Mouse (Mus musculus) midbrain, embryonic 10.5 days (tissue): ENCODE measurements around the gene Hus1b. TPM values are rescaled to one million over a fixed set of nuclear protein-coding genes. Genes with fewer than 3 reads are reported as not detected.

Experiments used
- DNase-seq: peaks from one replicate; pipeline ENCODE4 v3.0.0-alpha.2; 2017; ENCODE audit warnings: low spot score
- H3K27ac ChIP-seq: fragments of 300-500 bp; sonication (generic); replicated peaks from 2 replicates; pipeline ENCODE4 v1.5.1; 2016; ENCODE audit warnings: mild to moderate bottlenecking
- H3K27me3 ChIP-seq: fragments of 300-500 bp; sonication (generic); 2 replicates; pipeline ENCODE4 v1.6.1; 2016; ENCODE audit warnings: low read depth, mild to moderate bottlenecking; ENCODE audit not compliant: poor library complexity, severe bottlenecking
- H3K36me3 ChIP-seq: fragments of 300-500 bp; sonication (generic); 2 replicates; pipeline ENCODE4 v1.6.1; 2016; ENCODE audit warnings: mild to moderate bottlenecking, moderate library complexity
- H3K4me1 ChIP-seq: fragments of 300-500 bp; sonication (generic); 2 replicates; pipeline ENCODE4 v1.6.1; 2016
- H3K4me3 ChIP-seq: fragments of 300-500 bp; sonication (generic); 2 replicates; pipeline ENCODE4 v1.5.1; 2016; ENCODE audit warnings: mild to moderate bottlenecking, moderate library complexity
- H3K9me3 ChIP-seq: fragments of 300-500 bp; sonication (generic); replicated peaks from 2 replicates; pipeline ENCODE4 v1.6.1; 2016; ENCODE audit warnings: mild to moderate bottlenecking
- WGBS: fragments of 180-500 bp; shearing (Covaris S2); methylation state at CpG from one replicate; pipeline ENCODE4 v1.1.7; 2016; 5-methylcytosine and 5-hydroxymethylcytosine counted together
- polyA plus RNA-seq: library from polyadenylated mRNA; unstranded; fragments of >200 nt; fragmentation: Nextera tagmentation; extraction: Ambion mirVana; gene quantifications from 2 replicates; pipeline ENCODE4 v1.2.1, GENCODE M21; 2016

Hus1b gene
- polyA plus RNA-seq, 1 experiment from 2014 or later, result 0.10 TPM

DNA sequence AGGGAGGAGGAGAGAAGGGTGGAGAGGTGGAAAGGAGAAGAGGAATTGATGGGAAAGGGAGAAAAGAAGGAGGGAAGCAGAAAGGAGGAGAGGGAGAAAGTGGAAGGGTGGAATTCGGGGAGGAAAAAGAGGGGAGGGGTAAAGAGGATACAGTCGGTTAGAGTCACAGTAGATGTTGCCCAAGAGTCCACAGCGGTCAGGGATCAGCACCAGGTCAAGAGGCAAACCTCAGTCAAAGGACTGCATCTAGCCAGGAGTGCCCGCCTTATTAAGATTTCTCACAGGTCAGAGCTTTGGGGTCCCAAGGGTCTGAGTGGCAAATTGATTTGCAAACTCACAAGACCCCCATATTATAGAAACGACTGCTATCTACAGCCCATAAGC is 26.7 kb upstream of the Hus1b start:
- H3K27me3 ChIP-seq, result no peaks in the 10 kb centered on the region
- peaks cover 16% of the 10 kb centered on the region for H3K4me1 ChIP-seq
- peak overlapping the region; percentile 84 for H3K4me3 ChIP-seq
- H3K36me3 ChIP-seq, result no peaks in the 10 kb centered on the region
- H3K27ac ChIP-seq, result peak overlapping the region; percentile 95
- DNase-seq, result peak; percentile 27
- no peaks in the 10 kb centered on the region for H3K9me3 ChIP-seq
- WGBS, result 22% methylated on average over 5 of the region's 5 CpGs

DNA sequence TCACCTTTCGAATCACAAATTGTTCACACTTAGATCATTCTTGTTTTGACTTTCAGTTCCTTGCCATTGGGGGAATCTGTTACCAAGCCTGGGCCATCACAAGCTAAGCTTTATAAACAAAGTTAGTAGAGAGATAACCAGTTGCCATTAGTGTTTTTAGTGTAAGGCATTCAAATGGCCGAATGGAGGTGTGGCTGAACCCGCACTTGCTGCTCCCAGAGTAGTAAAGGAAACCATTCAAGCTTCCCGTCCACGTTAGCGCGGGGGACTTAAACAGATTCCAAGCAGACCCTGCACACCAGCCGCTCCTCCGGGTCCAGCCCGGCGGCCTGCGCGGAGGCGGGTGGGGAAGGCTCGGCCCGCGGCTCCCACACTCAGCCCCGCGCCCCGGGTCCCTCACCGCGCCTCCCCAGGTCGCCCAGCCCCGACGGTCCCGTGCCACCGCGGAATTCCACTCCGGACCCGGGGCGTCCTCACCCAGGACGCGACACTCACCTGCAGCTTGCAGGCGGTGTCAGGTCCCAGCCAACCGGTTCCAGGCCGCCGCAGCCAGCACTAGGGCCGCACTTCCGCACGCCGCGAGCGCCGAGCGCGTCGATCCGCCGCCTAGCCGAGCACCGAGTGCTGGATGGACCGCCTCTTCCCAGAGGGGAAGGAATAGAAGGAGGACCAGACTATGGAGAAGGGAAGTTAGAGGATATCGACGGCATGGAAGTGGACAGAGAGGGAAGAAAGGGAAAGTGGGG is 26.1 kb upstream of the Hus1b start, which contains the start of the genes Exoc2 and Gm5447:
Exoc2 (minus strand) TSS at position 593 of the 746 bp plus-strand sequence.
Gm5447 (plus strand) TSS at position 704 of the 746 bp plus-strand sequence.
- Histone ChIP-seq H3K9me3 (no peaks in the 10 kb centered on the region), H3K27me3 (no peaks in the 10 kb centered on the region), H3K36me3 (no peaks in the 10 kb centered on the region), H3K27ac (peak within 1 kb of the TSS; percentile 95), H3K4me3 (peak within 1 kb of the TSS; percentile 84), H3K4me1 (peaks cover 16% of the 10 kb centered on the region)
- DNase-seq, result peak; percentile 89
- under 1% methylated on average over 54 of the region's 54 CpGs for WGBS

DNA sequence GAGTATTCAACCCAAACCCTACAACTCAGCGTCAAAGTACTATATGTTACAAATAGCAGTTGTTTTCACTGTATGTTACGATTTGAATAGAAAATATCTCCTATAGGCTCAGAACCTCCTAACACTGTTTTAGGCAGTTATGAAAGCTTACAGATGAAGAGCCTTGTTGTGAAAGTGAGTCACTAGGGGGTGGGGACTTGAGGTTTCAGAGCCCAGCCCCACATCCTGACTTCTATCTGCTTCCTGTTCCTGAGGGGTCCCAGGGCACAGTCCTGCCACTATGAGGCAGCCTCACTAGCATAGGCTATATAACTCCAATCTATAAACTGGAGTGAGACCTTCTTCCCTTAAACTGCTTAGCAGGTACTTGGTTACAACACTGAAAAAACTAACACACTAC is 24.5 kb upstream of the Hus1b start:
- no peaks in the 10 kb centered on the region for H3K36me3 ChIP-seq
- no peaks in the 10 kb centered on the region for H3K9me3 ChIP-seq
- whole genome bisulfite sequencing, result 94% methylated on average over 2 of the region's 2 CpGs
- H3K27me3 ChIP-seq, result no peaks in the 10 kb centered on the region
- no peak overlapping the region for H3K4me3 ChIP-seq
- peaks cover 20% of the 10 kb centered on the region for H3K4me1 ChIP-seq
- no peak overlapping the region for H3K27ac ChIP-seq
- no peak for DNase-seq

DNA sequence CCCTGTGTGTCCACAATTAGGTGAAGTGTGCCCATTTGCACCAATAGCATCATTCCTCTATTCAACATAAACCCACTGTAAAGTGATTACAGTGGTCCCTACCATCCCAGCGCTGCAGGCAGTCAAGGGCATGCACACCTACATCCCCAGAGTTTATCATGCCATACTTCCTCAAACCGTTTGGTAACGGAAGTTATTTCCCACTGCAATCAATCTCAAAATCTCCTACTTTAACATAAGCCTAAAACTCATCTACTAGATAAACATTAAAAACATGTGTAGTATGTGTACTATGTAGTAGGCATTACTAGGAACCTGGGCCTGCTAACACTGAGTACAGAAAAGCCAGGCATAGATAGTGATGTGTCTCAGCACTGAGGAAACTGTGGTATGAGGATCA is 23.5 kb upstream of the Hus1b start:
- Histone ChIP-seq H3K4me3 (no peak overlapping the region), H3K9me3 (no peaks in the 10 kb centered on the region)

DNA sequence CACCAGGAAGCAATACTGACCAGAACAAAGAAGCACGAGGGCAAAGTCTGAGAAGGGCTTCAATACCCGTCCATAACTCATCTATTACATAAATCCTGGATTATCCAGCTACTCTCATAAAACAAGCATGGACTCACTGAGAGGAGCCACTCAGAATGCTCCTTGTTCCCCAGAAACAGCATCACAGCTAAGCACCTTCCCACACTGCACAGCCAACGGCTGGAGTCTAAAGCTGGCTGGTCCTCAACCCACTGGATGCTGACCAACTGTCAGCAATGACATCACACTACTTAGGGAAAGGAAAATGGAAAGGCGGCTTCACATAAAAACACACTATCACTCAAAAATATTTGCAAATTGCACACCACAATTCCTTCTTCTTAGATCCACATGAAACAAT is 20.8 kb upstream of the Hus1b start:
- Histone ChIP-seq H3K27ac (no peak overlapping the region), H3K4me1 (peaks cover 32% of the 10 kb centered on the region), H3K4me3 (no peak overlapping the region), H3K36me3 (no peaks in the 10 kb centered on the region), H3K9me3 (no peaks in the 10 kb centered on the region), H3K27me3 (no peaks in the 10 kb centered on the region)
- DNase-seq, result no peak
- 76% methylated on average over 4 of the region's 4 CpGs for WGBS

More for the DNA sequence above, 23.5 kb upstream of the Hus1b start:
- Histone ChIP-seq H3K27ac (no peak overlapping the region), H3K27me3 (no peaks in the 10 kb centered on the region), H3K36me3 (no peaks in the 10 kb centered on the region), H3K4me1 (peaks cover 30% of the 10 kb centered on the region)
- WGBS, result 93% methylated on average over 3 of the region's 3 CpGs
- no peak for DNase-seq

DNA sequence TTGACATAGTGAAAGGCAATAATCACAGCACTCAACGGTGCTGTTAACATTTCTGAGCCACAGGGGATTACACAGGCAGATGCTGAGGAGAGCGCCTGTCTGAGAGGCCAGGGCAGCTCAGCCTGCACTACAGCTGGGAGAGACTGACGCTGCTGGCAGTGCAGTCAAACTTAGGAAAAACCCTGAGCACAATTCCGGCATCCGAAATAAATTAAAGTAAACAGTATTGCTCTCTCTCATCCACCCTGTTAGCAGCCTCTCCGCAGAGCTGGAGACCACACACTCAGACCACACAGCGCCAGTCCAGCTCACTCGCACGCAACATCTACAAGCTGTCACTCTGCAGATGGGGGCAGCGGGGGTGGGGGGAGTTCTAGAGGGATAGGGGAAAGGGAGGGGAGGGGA is 18.9 kb upstream of the Hus1b start:
- WGBS, result 18% methylated on average over 10 of the region's 10 CpGs
- Histone ChIP-seq H3K4me3 (peak overlapping the region; percentile 37), H3K27ac (peak overlapping the region; percentile 58)

DNA sequence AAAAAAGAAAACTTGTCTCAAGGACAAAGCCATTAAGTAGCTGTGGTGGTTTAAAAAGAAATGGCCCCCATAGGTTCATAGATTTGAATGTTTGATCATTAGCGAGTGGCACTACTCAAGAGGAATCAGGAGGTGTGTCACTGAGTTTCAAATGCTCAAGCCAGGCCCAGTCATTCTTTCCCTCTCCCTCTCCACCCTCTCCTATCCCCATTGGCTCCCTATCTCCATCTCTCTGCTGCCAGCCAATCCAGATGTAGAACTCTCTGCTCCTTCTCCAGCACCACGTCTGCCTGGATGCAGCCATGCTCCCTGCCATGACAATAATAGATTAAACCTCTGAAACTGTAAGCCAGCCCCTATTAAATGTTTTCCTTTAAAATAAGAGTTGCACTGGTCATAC is 14.4 kb upstream of the Hus1b start:
- WGBS, result 52% methylated on average over 2 of the region's 2 CpGs
- H3K27me3 ChIP-seq, result no peaks in the 10 kb centered on the region
- no peak for DNase-seq

More for the DNA sequence above, 18.9 kb upstream of the Hus1b start:
- Histone ChIP-seq H3K9me3 (no peaks in the 10 kb centered on the region), H3K36me3 (no peaks in the 10 kb centered on the region), H3K4me1 (peaks cover 32% of the 10 kb centered on the region), H3K27me3 (no peaks in the 10 kb centered on the region)
- DNase-seq, result peak; percentile 48

DNA sequence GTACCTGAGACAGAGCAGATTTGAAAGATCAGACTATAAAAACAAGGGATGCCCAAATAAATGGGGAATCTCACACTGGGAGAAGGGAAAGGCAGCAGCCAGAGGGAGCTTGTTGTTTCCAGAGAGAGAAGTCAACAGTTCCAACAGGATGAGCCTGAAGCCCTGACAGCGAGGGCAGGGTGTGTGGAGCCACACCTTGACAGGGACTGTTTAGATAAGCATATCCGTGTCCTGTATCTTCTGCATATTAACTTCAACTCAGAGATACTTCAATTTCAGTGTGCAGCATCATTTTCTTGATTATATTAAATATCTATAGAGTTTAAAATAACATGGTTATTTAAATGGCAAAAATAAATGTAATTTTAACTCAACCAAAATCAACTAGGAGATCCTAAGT is 13.2 kb upstream of the Hus1b start:
- H3K27me3 ChIP-seq, result no peaks in the 10 kb centered on the region
- no peak overlapping the region for H3K27ac ChIP-seq
- H3K4me3 ChIP-seq, result no peak overlapping the region
- peaks cover 34% of the 10 kb centered on the region for H3K4me1 ChIP-seq
- DNase-seq, result no peak
- H3K36me3 ChIP-seq, result no peaks in the 10 kb centered on the region
- WGBS, result 84% methylated on average over 2 of the region's 2 CpGs
- H3K9me3 ChIP-seq, result no peaks in the 10 kb centered on the region

More for the DNA sequence above, 14.4 kb upstream of the Hus1b start:
- Histone ChIP-seq H3K4me1 (peaks cover 46% of the 10 kb centered on the region), H3K9me3 (no peaks in the 10 kb centered on the region), H3K27ac (no peak overlapping the region), H3K36me3 (no peaks in the 10 kb centered on the region), H3K4me3 (no peak overlapping the region)

DNA sequence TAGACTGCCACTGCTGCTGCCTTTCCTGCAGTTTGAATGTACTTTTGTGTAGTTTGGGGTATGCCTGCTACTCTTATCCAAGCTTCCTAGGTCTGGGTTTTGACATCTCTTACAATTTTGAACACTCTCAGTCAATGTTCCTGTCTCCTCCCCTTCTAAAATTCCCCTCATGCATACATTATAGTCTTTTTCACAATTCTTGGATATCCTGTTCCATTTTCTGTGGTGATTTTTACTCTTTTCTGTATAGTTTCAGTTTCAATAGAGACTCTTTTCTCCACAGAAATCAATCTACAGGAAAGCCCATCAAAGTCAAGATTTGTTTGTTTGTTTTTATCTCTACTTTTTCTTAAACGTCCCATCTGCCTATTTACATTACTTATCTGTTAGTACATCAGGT is 6.0 kb upstream of the Hus1b start:
- peaks cover 8% of the 10 kb centered on the region for H3K36me3 ChIP-seq
- no peaks in the 10 kb centered on the region; the same call in 1 of the 2 replicates for H3K9me3 ChIP-seq
- H3K4me3 ChIP-seq, result no peak overlapping the region
- DNase-seq, result no peak
- no peak overlapping the region for H3K27ac ChIP-seq
- no peaks in the 10 kb centered on the region for H3K4me1 ChIP-seq
- 72% methylated on average over 1 of the region's 1 CpGs for WGBS
- H3K27me3 ChIP-seq, result no peaks in the 10 kb centered on the region

DNA sequence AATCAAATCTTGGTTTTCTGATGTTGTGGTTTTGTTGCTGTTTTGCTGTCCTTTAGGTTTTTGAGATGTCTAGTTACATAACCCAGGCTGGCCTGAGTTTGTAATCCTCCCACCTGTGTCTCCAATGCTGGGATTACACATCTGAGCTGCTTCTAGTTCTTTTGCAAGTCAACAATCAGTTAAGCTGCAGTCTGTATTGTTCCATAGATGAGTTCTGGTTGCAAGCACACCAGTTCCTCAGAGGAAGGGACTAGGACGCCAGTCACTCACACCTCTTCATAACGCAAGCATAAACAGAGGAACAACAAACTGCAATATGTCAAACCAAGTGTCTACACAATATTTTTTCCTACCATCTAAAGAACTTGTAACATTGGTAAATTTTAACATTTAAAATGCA is 4.5 kb upstream of the Hus1b start:
- no peaks in the 10 kb centered on the region for H3K27me3 ChIP-seq
- no peak overlapping the region for H3K27ac ChIP-seq
- no peak overlapping the region for H3K4me3 ChIP-seq
- WGBS, result 93% methylated on average over 2 of the region's 2 CpGs
- H3K36me3 ChIP-seq, result peaks cover 15% of the 10 kb centered on the region
- no peak for DNase-seq
- H3K9me3 ChIP-seq, result no peaks in the 10 kb centered on the region; the same call in 1 of the 2 replicates
- no peaks in the 10 kb centered on the region for H3K4me1 ChIP-seq

DNA sequence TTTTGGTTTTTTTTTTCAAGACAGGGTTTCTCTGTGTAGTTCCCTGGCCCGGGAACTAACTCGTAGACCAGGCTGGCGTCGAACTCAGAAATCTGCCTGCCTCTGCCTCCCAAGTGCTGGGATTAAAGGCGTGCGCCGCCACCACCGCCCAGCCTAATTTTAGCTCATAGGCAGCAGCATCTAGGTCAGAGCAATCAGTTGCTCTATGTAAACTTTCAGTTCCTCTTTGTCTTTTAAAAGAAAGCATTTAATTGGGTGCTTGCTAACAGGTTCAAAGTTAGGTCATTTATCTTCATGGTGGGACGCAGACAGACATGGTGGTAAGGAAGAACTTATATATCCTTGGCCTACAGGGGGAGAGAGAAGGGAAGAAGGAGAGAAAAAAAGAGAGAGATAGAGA is 1.6 kb upstream of the Hus1b start:
- Histone ChIP-seq H3K27ac (no peak overlapping the region), H3K4me1 (0 out of 2 replicates have a peak, but pooled peaks cover 5% of the 10 kb centered on the region)

DNA sequence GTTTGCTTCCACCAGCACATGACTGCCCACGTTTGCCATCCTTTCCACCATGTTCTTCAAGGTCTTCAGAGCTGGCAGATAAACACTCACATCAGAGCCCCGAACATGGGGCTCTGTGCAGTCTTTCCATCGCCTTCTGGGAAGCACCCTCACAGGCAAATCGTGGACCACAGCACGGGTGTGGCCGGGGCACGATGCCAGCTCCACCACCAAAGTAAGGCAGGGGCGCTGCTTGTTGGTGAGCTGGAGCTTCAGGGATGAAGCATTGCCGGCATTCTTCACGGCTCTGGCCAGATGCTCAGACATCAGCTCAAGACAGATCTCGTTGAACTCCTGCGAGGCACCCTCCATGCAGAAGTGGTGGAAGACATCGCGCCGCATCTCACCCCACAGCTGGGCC is 430 bp downstream of the Hus1b start:
- Histone ChIP-seq H3K9me3 (no peaks in the 10 kb centered on the region), H3K36me3 (peaks cover 12% of the 10 kb centered on the region), H3K4me1 (0 out of 2 replicates have a peak, but pooled peaks cover 5% of the 10 kb centered on the region), H3K27me3 (no peaks in the 10 kb centered on the region), H3K27ac (no peak overlapping the region), H3K4me3 (no peak overlapping the region)
- DNase-seq, result no peak
- WGBS, result 94% methylated on average over 15 of the region's 15 CpGs

More for the DNA sequence above, 1.6 kb upstream of the Hus1b start:
- no peaks in the 10 kb centered on the region for H3K27me3 ChIP-seq
- no peak overlapping the region for H3K4me3 ChIP-seq
- H3K36me3 ChIP-seq, result peaks cover 12% of the 10 kb centered on the region
- no peaks in the 10 kb centered on the region for H3K9me3 ChIP-seq
- no peak for DNase-seq
- 94% methylated on average over 9 of the region's 9 CpGs for WGBS

DNA sequence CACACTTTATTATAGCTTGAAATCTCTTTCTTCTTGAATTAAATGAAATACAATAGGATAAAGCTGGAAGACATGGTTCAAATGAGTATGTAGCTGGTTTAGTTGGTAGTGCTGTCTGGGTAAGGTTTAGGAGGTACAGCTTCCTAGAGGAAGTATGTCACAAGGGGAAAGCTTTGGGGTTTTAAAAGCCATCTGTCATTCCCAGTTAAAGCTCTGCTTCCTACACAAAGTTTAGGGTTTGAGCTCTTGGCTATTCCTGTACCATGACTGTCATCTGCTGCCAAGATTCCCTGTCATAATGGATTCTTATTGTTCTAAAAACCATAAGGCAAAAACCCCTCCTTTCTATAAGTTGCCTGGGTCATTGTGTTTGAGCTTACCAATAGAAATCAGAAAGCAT is 1.8 kb downstream of the Hus1b start:
- Histone ChIP-seq H3K27me3 (no peaks in the 10 kb centered on the region), H3K27ac (no peak overlapping the region), H3K9me3 (no peaks in the 10 kb centered on the region), H3K4me3 (no peak overlapping the region), H3K36me3 (peaks cover 12% of the 10 kb centered on the region), H3K4me1 (0 out of 2 replicates have a peak, but pooled peaks cover 5% of the 10 kb centered on the region)
- no peak for DNase-seq
